Mouse (Mus musculus) heart, embryonic 10.5 days (tissue): ENCODE results near the gene Spata46. TPM values are rescaled to one million over a fixed set of nuclear protein-coding genes. Genes with fewer than 3 reads are reported as not detected.

Source experiments
- DNase-seq: peaks from one replicate; pipeline ENCODE4 v3.0.0-alpha.2; 2017; ENCODE audit warnings: low spot score
- H3K27ac ChIP-seq: fragments of 300-500 bp; sonication (generic); 2 replicates; pipeline ENCODE4 v1.5.1; 2016; ENCODE audit warnings: mild to moderate bottlenecking
- H3K27me3 ChIP-seq: fragments of 300-500 bp; sonication (generic); 2 replicates; pipeline ENCODE4 v1.6.1; 2016; ENCODE audit warnings: mild to moderate bottlenecking; ENCODE audit not compliant: poor library complexity, insufficient read depth, severe bottlenecking
- H3K36me3 ChIP-seq: fragments of 300-500 bp; sonication (generic); 2 replicates; pipeline ENCODE4 v1.6.1; 2016; ENCODE audit warnings: mild to moderate bottlenecking, moderate library complexity
- H3K4me1 ChIP-seq: fragments of 300-500 bp; sonication (generic); 2 replicates; pipeline ENCODE4 v1.6.1; 2016; ENCODE audit warnings: mild to moderate bottlenecking
- H3K4me3 ChIP-seq: fragments of 300-500 bp; sonication (generic); 2 replicates; pipeline ENCODE4 v1.5.1; 2016; ENCODE audit warnings: mild to moderate bottlenecking, moderate library complexity
- H3K9me3 ChIP-seq: fragments of 300-500 bp; sonication (generic); 2 replicates; pipeline ENCODE4 v1.6.1; 2016; ENCODE audit warnings: mild to moderate bottlenecking, moderate library complexity
- WGBS: fragments of 180-500 bp; shearing (Covaris S2); methylation state at CpG from one replicate; pipeline ENCODE4 v1.1.7; 2016; 5-methylcytosine and 5-hydroxymethylcytosine counted together
- polyA plus RNA-seq: library from polyadenylated mRNA; unstranded; fragments of >200 nt; fragmentation: Nextera tagmentation; extraction: Ambion mirVana; gene quantifications from 2 replicates; pipeline ENCODE4 v1.2.1, GENCODE M21; 2016

Spata46 gene
- polyA plus RNA-seq = 2.0 and 3.6 TPM in 2 replicates

- WGBS = 88% methylated on average over 4 of the region's 4 CpGs
- no peak within 1 kb of the TSS for H3K27ac ChIP-seq
- H3K27me3 ChIP-seq = no peaks in the 10 kb centered on the region
- no peak for DNase-seq
- H3K9me3 ChIP-seq = no peaks in the 10 kb centered on the region
- H3K4me3 ChIP-seq = no peak within 1 kb of the TSS
- H3K4me1 ChIP-seq = peaks cover 8% of the 10 kb centered on the region; the same call in 1 of the 2 replicates
- H3K36me3 ChIP-seq = peaks cover 7% of the 10 kb centered on the region
These were observed at the start of gene Spata46 for GRCm38 (mm10) chr1:170308503-170308902. TSS of gene Spata46 (plus strand) at chr1:170308803.

- no peak for DNase-seq
- H3K9me3 ChIP-seq = 0 out of 2 replicates have a peak, but pooled peaks cover 4% of the 10 kb centered on the region
- 74% methylated on average over 6 of the region's 6 CpGs for WGBS
- no peak overlapping the region for H3K27ac ChIP-seq
- no peaks in the 10 kb centered on the region for H3K4me1 ChIP-seq
- no peaks in the 10 kb centered on the region for H3K27me3 ChIP-seq
- no peak overlapping the region for H3K4me3 ChIP-seq
- H3K36me3 ChIP-seq = no peaks in the 10 kb centered on the region
These were observed 38.3 kb upstream of the Spata46 start for GRCm38 (mm10) chr1:170270281-170270680.

- no peak overlapping the region for H3K4me3 ChIP-seq
- no peak overlapping the region for H3K27ac ChIP-seq
- 0 out of 2 replicates have a peak, but pooled peaks cover 4% of the 10 kb centered on the region for H3K9me3 ChIP-seq
- no peaks in the 10 kb centered on the region for H3K4me1 ChIP-seq
- DNase-seq = no peak
- 74% methylated on average over 4 of the region's 4 CpGs for WGBS
- no peaks in the 10 kb centered on the region for H3K36me3 ChIP-seq
- H3K27me3 ChIP-seq = no peaks in the 10 kb centered on the region
These were observed 37.9 kb upstream of the Spata46 start for GRCm38 (mm10) chr1:170270696-170271095.

GRCm38 (mm10) chr1:170273252-170273651, 35.4 kb upstream of the Spata46 start:
- no peak overlapping the region for H3K27ac ChIP-seq
- no peaks in the 10 kb centered on the region for H3K9me3 ChIP-seq
- no peaks in the 10 kb centered on the region for H3K27me3 ChIP-seq
- no peak overlapping the region for H3K4me3 ChIP-seq
- DNase-seq = no peak
- H3K4me1 ChIP-seq = no peaks in the 10 kb centered on the region
- no peaks in the 10 kb centered on the region for H3K36me3 ChIP-seq

GRCm38 (mm10) chr1:170277016-170277415, 31.6 kb upstream of the Spata46 start, which contains the start of gene Sh2d1b1:
TSS of gene Sh2d1b1 (plus strand) at chr1:170277320.
- no peak within 1 kb of the TSS for H3K27ac ChIP-seq
- H3K4me1 ChIP-seq = no peaks in the 10 kb centered on the region
- no peaks in the 10 kb centered on the region for H3K27me3 ChIP-seq
- H3K36me3 ChIP-seq = no peaks in the 10 kb centered on the region
- H3K9me3 ChIP-seq = no peaks in the 10 kb centered on the region
- no peak for DNase-seq
- H3K4me3 ChIP-seq = no peak within 1 kb of the TSS
- WGBS = 58% methylated on average over 3 of the region's 3 CpGs

- Histone ChIP-seq H3K36me3 (no peaks in the 10 kb centered on the region), H3K27ac (no peak overlapping the region), H3K9me3 (no peaks in the 10 kb centered on the region), H3K27me3 (no peaks in the 10 kb centered on the region), H3K4me3 (no peak overlapping the region), H3K4me1 (no peaks in the 10 kb centered on the region)
- 71% methylated on average over 4 of the region's 4 CpGs for WGBS
- no peak for DNase-seq
These were observed 26.0 kb upstream of the Spata46 start for GRCm38 (mm10) chr1:170282415-170283129.

- Histone ChIP-seq H3K27ac (peak overlapping the region; percentile 29; the same call in 1 of the 2 replicates), H3K36me3 (no peaks in the 10 kb centered on the region), H3K9me3 (no peaks in the 10 kb centered on the region), H3K27me3 (no peaks in the 10 kb centered on the region), H3K4me1 (peaks cover 21% of the 10 kb centered on the region), H3K4me3 (no peak overlapping the region)
- WGBS = 48% methylated on average over 9 of the region's 9 CpGs
- no peak for DNase-seq
These were observed 16.2 kb upstream of the Spata46 start for GRCm38 (mm10) chr1:170292239-170292951.

- DNase-seq = no peak
- no peaks in the 10 kb centered on the region for H3K36me3 ChIP-seq
- 60% methylated on average over 5 of the region's 5 CpGs for WGBS
- no peak overlapping the region for H3K4me3 ChIP-seq
- peaks cover 21% of the 10 kb centered on the region for H3K4me1 ChIP-seq
- no peaks in the 10 kb centered on the region for H3K27me3 ChIP-seq
- no peaks in the 10 kb centered on the region for H3K9me3 ChIP-seq
- H3K27ac ChIP-seq = no peak overlapping the region; the same call in 1 of the 2 replicates
These were observed 15.3 kb upstream of the Spata46 start for GRCm38 (mm10) chr1:170293257-170293656.

GRCm38 (mm10) chr1:170294786-170295570, 13.6 kb upstream of the Spata46 start:
- H3K9me3 ChIP-seq = no peaks in the 10 kb centered on the region
- no peaks in the 10 kb centered on the region for H3K27me3 ChIP-seq
- no peak overlapping the region for H3K4me3 ChIP-seq
- peaks cover 21% of the 10 kb centered on the region for H3K4me1 ChIP-seq
- no peak for DNase-seq
- no peaks in the 10 kb centered on the region for H3K36me3 ChIP-seq
- H3K27ac ChIP-seq = peak overlapping the region; percentile 29; the same call in 1 of the 2 replicates
- WGBS = 59% methylated on average over 15 of the region's 15 CpGs

GRCm38 (mm10) chr1:170299496-170299895, 9.1 kb upstream of the Spata46 start:
- 67% methylated on average over 4 of the region's 4 CpGs for WGBS
- Histone ChIP-seq H3K4me3 (no peak overlapping the region), H3K27ac (no peak overlapping the region), H3K36me3 (peaks cover 15% of the 10 kb centered on the region; the same call in 1 of the 2 replicates), H3K4me1 (peaks cover 23% of the 10 kb centered on the region), H3K27me3 (no peaks in the 10 kb centered on the region), H3K9me3 (no peaks in the 10 kb centered on the region)
- no peak for DNase-seq

GRCm38 (mm10) chr1:170301686-170302085, 6.9 kb upstream of the Spata46 start:
- H3K27ac ChIP-seq = no peak overlapping the region
- 94% methylated on average over 9 of the region's 9 CpGs for WGBS
- H3K36me3 ChIP-seq = peaks cover 21% of the 10 kb centered on the region
- no peak overlapping the region for H3K4me3 ChIP-seq
- DNase-seq = peak; percentile 66
- no peaks in the 10 kb centered on the region for H3K27me3 ChIP-seq
- H3K9me3 ChIP-seq = no peaks in the 10 kb centered on the region
- H3K4me1 ChIP-seq = peaks cover 9% of the 10 kb centered on the region

- no peak overlapping the region for H3K27ac ChIP-seq
- peaks cover 21% of the 10 kb centered on the region for H3K36me3 ChIP-seq
- peaks cover 9% of the 10 kb centered on the region for H3K4me1 ChIP-seq
- H3K4me3 ChIP-seq = no peak overlapping the region
- peak; percentile 56 for DNase-seq
- no peaks in the 10 kb centered on the region for H3K27me3 ChIP-seq
- H3K9me3 ChIP-seq = no peaks in the 10 kb centered on the region
- 81% methylated on average over 6 of the region's 6 CpGs for WGBS
These were observed 6.1 kb upstream of the Spata46 start for GRCm38 (mm10) chr1:170302456-170302855.
